Mouse (Mus musculus): ENCODE results near the gene Cym. TPM values are rescaled to one million over a fixed set of nuclear protein-coding genes. Genes with fewer than 3 reads are reported as not detected.

Cym gene
- polyA plus RNA-seq, 1 experiment from 2014 or later = not detected

DNA sequence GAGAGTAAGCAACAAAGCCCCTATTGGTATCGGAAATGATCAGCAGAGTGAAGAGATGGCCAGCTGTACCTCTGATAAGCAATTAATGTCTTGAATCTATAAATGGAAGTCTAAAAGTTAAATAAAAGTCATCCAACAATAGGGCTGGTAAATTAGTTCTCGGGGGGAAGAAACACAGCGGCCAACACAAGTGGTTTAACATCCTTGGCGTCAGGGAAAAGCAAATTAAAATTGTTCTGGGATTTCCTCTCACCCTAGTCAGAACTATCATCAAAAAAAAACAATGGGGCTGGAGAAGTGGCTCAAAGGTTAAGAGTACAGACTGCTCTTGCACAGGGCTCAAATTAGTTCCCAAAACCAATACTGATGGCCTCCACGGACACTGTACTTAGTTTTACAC lies 4.3 kb upstream of the Cym start:
- no peaks in the 10 kb centered on the region for H3K36me3 ChIP-seq
- H3K9me3 ChIP-seq = no peaks in the 10 kb centered on the region; the same call in 1 of the 2 replicates
- no peak overlapping the region for H3K27ac ChIP-seq
- WGBS = 88% methylated on average over 5 of the region's 5 CpGs
- no peak overlapping the region for H3K9ac ChIP-seq (replicated peaks)
- no peaks in the 10 kb centered on the region for H3K27me3 ChIP-seq
- no peaks in the 10 kb centered on the region for H3K4me1 ChIP-seq (replicated peaks)
- ATAC-seq (ENCODE audit: insufficient number of reproducible peaks, insufficient read depth, low FRiP score, low TSS enrichment, low read depth) = no peak
- no peak overlapping the region for H3K4me2 ChIP-seq
- H3K4me3 ChIP-seq (replicated peaks) = no peak overlapping the region

DNA sequence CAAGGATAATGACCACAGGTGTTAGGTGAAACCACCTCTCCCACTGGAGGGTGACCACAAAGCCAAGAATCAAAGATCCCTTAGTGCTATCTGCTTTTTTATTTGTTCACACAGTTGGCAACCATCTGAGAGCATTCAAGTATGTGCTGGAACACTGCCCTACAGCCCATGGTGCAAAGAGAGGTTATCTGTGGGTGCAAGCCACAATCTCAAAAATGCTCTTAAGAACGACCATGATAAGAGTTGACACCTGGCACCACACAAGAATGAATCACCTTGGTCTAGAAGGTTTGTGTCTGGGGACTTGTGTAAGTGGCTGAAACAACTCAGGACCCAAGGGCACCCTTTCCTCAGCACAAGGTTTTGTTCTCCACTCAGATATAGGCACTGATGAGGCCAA lies 1.7 kb upstream of the Cym start:
- Histone ChIP-seq H3K27ac (no peak overlapping the region), H3K9ac (replicated peaks) (no peak overlapping the region), H3K4me2 (no peak overlapping the region), H3K27me3 (no peaks in the 10 kb centered on the region; the same call in 1 of the 2 replicates), H3K4me1 (replicated peaks) (no peaks in the 10 kb centered on the region), H3K4me3 (replicated peaks) (no peak overlapping the region), H3K9me3 (no peaks in the 10 kb centered on the region; the same call in 1 of the 2 replicates), H3K36me3 (no peaks in the 10 kb centered on the region)
- ATAC-seq (ENCODE audit: insufficient number of reproducible peaks, insufficient read depth, low FRiP score, low TSS enrichment, low read depth) = no peak
- WGBS = 80% methylated on average over 1 of the region's 1 CpGs

DNA sequence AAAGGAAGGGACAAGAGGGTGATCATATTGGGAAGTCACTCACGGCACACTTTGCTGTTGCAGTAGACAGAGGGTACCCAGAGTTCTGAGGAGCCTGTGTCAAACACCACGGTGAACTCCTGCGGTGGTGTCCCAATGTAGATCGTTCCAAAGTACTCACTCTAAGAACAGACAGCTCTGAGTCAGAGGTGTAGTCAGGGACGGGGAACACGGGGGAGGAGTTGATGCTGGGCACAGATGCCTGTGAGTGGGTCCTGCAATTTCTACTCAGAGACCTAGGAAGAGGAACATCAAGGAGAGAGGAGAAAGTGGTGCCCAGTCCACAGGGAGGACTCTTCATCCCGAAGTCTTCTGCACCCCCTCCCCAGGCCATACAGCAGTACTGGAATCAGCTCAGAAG lies 3.0 kb downstream of the Cym start:
- H3K27ac ChIP-seq = no peak overlapping the region
- H3K4me1 ChIP-seq (replicated peaks) = no peaks in the 10 kb centered on the region
- no peak overlapping the region for H3K9ac ChIP-seq (replicated peaks)
- no peak overlapping the region for H3K4me3 ChIP-seq (replicated peaks)
- no peak overlapping the region for H3K4me2 ChIP-seq
- no peaks in the 10 kb centered on the region for H3K9me3 ChIP-seq
- no peaks in the 10 kb centered on the region; the same call in 1 of the 2 replicates for H3K27me3 ChIP-seq
- whole genome bisulfite sequencing = 92% methylated on average over 7 of the region's 7 CpGs
- no peak for ATAC-seq (ENCODE audit: insufficient number of reproducible peaks, insufficient read depth, low FRiP score, low TSS enrichment, low read depth)
- no peaks in the 10 kb centered on the region for H3K36me3 ChIP-seq

DNA sequence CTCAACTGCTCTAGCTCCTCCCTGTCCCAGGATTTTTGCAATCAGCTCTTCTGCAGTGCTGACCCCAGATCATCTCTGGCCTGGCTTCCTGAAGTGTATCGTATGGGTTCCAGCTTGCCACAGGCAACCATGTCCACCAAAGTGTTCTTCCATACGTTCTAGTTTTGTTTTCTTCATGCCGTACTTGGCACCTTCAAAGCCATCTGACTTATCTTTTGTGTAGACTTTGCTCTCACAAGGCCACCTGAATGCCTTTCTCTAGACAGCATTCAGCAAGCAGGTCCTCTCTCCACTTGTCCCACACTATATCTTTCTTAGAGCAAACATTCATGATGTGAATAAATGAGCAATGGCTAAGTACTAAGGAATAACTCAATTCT lies 4.4 kb downstream of the Cym start:
- H3K9ac ChIP-seq (replicated peaks) = no peak overlapping the region
- no peak overlapping the region for H3K4me3 ChIP-seq (replicated peaks)
- H3K4me2 ChIP-seq = no peak overlapping the region
- H3K27me3 ChIP-seq = no peaks in the 10 kb centered on the region; the same call in 1 of the 2 replicates
- no peaks in the 10 kb centered on the region for H3K4me1 ChIP-seq (replicated peaks)
- 84% methylated on average over 3 of the region's 3 CpGs for WGBS
- ATAC-seq (ENCODE audit: insufficient number of reproducible peaks, insufficient read depth, low FRiP score, low TSS enrichment, low read depth) = no peak
- H3K9me3 ChIP-seq = no peaks in the 10 kb centered on the region
- no peaks in the 10 kb centered on the region for H3K36me3 ChIP-seq
- H3K27ac ChIP-seq = no peak overlapping the region

DNA sequence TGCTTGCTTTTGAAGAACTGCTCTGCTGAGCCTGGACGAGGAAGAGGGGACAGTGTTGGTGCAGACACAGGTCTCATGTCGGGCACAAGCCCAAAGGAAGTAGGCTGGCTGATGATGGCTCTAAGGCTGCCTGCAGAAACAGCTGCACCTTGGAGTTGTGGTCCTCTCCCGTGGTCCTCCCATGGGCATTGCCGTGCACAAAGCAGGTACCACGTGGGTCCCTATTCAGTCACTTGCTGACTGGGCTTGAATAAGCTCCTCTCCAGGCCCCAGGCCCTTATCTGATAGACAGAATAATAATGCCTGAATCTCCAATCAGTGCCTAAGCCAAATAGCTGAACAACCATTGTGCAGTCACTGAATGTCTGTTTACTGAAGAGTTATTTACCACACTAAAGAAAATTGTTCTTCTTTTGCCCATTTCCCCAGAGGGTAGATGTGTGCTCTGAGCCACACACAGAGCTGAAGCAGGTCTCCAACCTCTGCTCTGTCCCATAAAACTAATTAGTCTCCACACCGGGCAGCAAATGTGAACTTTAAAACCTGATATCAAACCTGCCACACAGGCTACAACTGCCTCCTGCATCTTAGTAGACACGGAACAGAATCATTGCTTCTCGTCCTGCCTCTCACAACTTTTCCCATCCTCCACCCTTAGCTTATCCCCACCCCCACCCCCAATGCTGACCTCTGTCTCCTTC lies 5.0 kb downstream of the Cym start:
- H3K9ac ChIP-seq (replicated peaks) = no peak overlapping the region
- no peaks in the 10 kb centered on the region for H3K4me1 ChIP-seq (replicated peaks)
- no peak overlapping the region for H3K27ac ChIP-seq
- H3K36me3 ChIP-seq = no peaks in the 10 kb centered on the region
- no peak overlapping the region for H3K4me2 ChIP-seq
- 66% methylated on average over 8 of the region's 8 CpGs for WGBS
- H3K9me3 ChIP-seq = no peaks in the 10 kb centered on the region
- H3K4me3 ChIP-seq (replicated peaks) = no peak overlapping the region
- H3K27me3 ChIP-seq = no peaks in the 10 kb centered on the region; the same call in 1 of the 2 replicates
- ATAC-seq (ENCODE audit: insufficient number of reproducible peaks, insufficient read depth, low FRiP score, low TSS enrichment, low read depth) = no peak

DNA sequence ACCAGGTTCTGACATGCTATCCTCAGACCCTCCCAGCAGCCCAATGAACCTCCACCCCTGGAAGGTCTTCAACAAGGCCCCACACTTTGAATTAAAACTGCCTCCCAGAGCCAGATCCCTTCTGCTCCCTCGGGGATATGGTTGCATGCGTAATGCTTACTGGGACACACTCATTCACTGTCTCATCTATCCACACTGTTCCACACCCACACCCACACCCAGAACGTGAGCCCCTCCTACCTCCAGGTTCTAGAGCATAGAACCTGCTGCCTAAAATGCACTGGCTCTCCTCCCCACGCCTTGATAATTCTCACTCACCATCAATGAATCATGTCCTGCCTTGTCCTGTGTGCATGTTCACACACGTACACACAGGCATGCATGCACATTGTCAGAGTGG lies 6.9 kb downstream of the Cym start:
- Histone ChIP-seq H3K27ac (no peak overlapping the region), H3K9ac (replicated peaks) (no peak overlapping the region), H3K4me2 (no peak overlapping the region), H3K27me3 (no peaks in the 10 kb centered on the region; the same call in 1 of the 2 replicates), H3K9me3 (no peaks in the 10 kb centered on the region), H3K36me3 (no peaks in the 10 kb centered on the region), H3K4me3 (replicated peaks) (no peak overlapping the region), H3K4me1 (replicated peaks) (no peaks in the 10 kb centered on the region)
- WGBS = 81% methylated on average over 5 of the region's 5 CpGs
- no peak for ATAC-seq (ENCODE audit: insufficient number of reproducible peaks, insufficient read depth, low FRiP score, low TSS enrichment, low read depth)

DNA sequence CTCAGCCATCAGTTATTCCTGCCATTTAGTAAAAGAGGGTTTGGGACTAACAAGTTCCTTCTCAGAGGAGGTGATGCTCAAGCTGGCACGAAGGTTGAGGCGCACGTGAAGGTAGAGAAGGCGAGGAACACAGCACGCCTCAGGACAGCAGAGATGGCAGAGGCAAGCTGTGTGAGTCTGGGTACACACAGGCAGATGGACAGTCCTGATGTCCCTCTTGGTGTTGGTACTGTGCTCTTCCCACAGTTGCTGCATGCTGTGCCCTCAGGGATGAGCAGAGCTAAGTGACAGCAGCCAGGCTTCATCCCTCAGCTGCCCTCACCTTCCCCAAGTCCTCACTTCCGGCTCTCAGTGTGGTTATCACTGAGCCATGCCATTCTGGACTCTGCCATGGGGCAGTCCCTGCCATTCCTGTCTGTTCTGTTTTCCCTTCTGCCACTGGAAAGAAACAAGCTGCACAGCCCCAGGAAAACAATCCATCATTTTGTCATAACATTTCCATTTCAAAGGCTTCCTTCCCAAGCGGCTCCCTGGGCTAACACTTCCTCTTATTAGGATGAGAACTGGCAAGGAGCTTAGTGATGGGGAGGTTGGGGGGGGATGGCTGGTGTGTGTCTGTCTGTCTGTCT lies 13.8 kb downstream of the Cym start:
- no peak for ATAC-seq (ENCODE audit: insufficient number of reproducible peaks, insufficient read depth, low FRiP score, low TSS enrichment, low read depth)
- H3K27me3 ChIP-seq = no peaks in the 10 kb centered on the region
- no peak overlapping the region for H3K4me2 ChIP-seq
- H3K4me3 ChIP-seq (replicated peaks) = no peak overlapping the region
- H3K36me3 ChIP-seq = no peaks in the 10 kb centered on the region
- H3K27ac ChIP-seq = no peak overlapping the region
- no peaks in the 10 kb centered on the region for H3K4me1 ChIP-seq (replicated peaks)
- 63% methylated on average over 7 of the region's 7 CpGs for WGBS
- no peak overlapping the region for H3K9ac ChIP-seq (replicated peaks)
- no peaks in the 10 kb centered on the region for H3K9me3 ChIP-seq

DNA sequence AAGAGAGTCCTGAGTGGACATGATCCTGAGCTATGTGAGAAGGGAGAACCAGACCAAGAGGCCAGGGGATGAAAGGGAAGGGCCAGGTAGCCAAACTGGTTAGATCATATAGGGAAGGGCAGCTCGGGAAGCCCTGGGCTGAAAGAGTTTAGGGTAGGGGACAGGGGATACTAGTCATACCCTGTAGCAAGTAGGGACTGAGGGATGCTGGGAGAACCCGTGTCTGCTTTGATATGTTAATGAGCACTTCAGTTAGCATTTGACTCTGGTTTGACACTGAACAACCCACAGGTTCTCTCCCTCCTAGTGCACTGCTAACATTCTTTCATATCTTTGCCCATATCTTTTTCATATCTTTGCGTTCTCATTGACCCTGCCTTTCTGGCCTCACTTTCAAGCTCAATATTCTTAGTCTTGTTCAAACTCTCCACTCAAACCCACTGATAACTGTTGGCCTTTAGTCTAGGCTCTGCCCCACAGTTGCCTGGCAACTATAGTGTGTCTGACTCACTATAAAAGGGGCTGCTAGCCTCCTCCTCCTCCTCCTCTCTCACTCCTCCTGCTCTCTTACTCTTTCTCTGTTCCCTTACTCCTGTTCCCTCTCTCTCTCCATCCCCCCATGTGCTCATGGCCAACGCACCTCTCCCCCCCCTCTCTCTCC lies 14.9 kb downstream of the Cym start:
- H3K9ac ChIP-seq (replicated peaks) = no peak overlapping the region
- H3K9me3 ChIP-seq = no peaks in the 10 kb centered on the region
- no peak for ATAC-seq (ENCODE audit: insufficient number of reproducible peaks, insufficient read depth, low FRiP score, low TSS enrichment, low read depth)
- H3K36me3 ChIP-seq = no peaks in the 10 kb centered on the region
- H3K4me1 ChIP-seq (replicated peaks) = no peaks in the 10 kb centered on the region
- WGBS = 48% methylated on average over 4 of the region's 4 CpGs
- no peak overlapping the region for H3K4me3 ChIP-seq (replicated peaks)
- H3K27ac ChIP-seq = no peak overlapping the region
- no peak overlapping the region for H3K4me2 ChIP-seq
- no peaks in the 10 kb centered on the region for H3K27me3 ChIP-seq

DNA sequence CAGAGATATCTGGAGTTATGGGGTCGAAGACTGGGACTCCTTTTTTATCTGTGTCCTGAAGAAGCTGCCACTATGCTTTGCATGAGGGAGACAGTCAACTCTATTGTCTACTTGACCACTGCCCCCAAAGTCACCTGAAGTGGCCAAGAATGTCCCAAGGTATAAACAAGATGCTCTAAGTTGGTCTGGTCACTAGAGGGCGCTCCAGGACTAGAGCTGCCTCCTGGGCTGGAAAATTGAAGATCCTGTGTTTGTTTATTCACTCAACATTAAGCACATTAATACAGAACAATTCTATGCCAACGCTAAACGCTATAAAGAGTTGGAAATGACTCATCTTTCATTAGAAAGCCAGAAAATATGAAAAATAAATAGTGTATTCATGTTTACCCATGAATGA lies 15.5 kb downstream of the Cym start:
- H3K27me3 ChIP-seq = no peaks in the 10 kb centered on the region
- ATAC-seq (ENCODE audit: insufficient number of reproducible peaks, insufficient read depth, low FRiP score, low TSS enrichment, low read depth) = no peak
- no peaks in the 10 kb centered on the region for H3K4me1 ChIP-seq (replicated peaks)
- H3K36me3 ChIP-seq = no peaks in the 10 kb centered on the region
- no peaks in the 10 kb centered on the region for H3K9me3 ChIP-seq
- H3K9ac ChIP-seq (replicated peaks) = no peak overlapping the region
- no peak overlapping the region for H3K4me3 ChIP-seq (replicated peaks)
- WGBS = 13% methylated on average over 4 of the region's 4 CpGs
- no peak overlapping the region for H3K4me2 ChIP-seq
- H3K27ac ChIP-seq = no peak overlapping the region

DNA sequence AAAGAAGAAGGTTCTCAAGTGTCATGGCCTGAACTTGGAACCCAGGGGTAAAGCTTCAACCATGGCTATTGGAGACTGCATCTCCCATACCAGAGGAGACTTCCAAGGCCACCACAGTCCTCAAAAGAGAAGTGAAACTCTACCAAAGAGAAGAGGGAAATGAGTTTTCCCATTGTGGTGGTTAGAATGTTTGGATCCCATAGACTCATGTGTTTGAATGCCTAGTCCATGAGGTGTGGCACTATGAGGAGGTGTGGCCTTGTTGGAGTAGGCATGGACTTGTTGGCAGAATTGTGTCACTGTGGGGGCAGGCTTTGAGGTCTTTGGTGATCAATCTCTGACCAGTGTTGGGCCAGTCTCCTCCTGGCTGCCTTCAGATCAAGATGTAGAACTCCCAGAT lies 16.4 kb downstream of the Cym start:
- Histone ChIP-seq H3K27me3 (no peaks in the 10 kb centered on the region), H3K9ac (replicated peaks) (no peak overlapping the region), H3K4me2 (no peak overlapping the region), H3K9me3 (no peaks in the 10 kb centered on the region), H3K4me3 (replicated peaks) (no peak overlapping the region), H3K36me3 (no peaks in the 10 kb centered on the region), H3K4me1 (replicated peaks) (no peaks in the 10 kb centered on the region), H3K27ac (no peak overlapping the region)
- ATAC-seq (ENCODE audit: insufficient number of reproducible peaks, insufficient read depth, low FRiP score, low TSS enrichment, low read depth) = no peak

DNA sequence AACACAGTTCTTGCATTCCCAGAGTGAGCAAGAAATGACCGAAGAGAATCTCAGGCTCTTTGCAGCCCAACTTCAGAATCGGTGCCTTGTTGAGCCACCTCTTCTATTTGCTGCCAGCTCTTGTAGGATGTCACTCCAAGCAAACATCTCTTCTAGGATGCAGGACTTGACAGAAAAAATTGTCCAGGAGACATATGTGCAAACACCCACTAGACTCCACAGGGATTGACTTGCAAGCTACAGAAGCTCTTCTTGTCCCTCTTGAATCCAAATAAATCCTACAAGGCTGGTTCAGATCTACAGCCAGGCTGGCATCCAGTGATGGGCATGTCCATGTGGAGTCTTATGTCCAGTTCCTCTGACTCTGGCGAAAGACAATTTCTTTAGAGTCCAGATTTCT lies 17.1 kb downstream of the Cym start:
- Histone ChIP-seq H3K27me3 (no peaks in the 10 kb centered on the region), H3K27ac (no peak overlapping the region), H3K9me3 (no peaks in the 10 kb centered on the region), H3K9ac (replicated peaks) (no peak overlapping the region), H3K4me3 (replicated peaks) (no peak overlapping the region), H3K4me2 (no peak overlapping the region), H3K4me1 (replicated peaks) (no peaks in the 10 kb centered on the region), H3K36me3 (no peaks in the 10 kb centered on the region)
- ATAC-seq (ENCODE audit: insufficient number of reproducible peaks, insufficient read depth, low FRiP score, low TSS enrichment, low read depth) = no peak
- 82% methylated on average over 3 of the region's 3 CpGs for WGBS

All from limb, embryonic 12.5 days (tissue).